Mouse (Mus musculus) spleen, postnatal 36 days (tissue): ENCODE measurements at regions not wholly inside any gene's neighbourhood (a gene's known extent, or its start where the extent isn't known, plus 50 kb on each side); places are given as distances from the start of the nearest gene placed in this dataset.

Source experiments
- DNase-seq, 2 experiments: peaks; one replicate each; pipeline ENCODE4 v3.0.0; 2022; ENCODE audit warnings: low spot score in 2 of 2, mixed read lengths in 1 of 2

DNA sequence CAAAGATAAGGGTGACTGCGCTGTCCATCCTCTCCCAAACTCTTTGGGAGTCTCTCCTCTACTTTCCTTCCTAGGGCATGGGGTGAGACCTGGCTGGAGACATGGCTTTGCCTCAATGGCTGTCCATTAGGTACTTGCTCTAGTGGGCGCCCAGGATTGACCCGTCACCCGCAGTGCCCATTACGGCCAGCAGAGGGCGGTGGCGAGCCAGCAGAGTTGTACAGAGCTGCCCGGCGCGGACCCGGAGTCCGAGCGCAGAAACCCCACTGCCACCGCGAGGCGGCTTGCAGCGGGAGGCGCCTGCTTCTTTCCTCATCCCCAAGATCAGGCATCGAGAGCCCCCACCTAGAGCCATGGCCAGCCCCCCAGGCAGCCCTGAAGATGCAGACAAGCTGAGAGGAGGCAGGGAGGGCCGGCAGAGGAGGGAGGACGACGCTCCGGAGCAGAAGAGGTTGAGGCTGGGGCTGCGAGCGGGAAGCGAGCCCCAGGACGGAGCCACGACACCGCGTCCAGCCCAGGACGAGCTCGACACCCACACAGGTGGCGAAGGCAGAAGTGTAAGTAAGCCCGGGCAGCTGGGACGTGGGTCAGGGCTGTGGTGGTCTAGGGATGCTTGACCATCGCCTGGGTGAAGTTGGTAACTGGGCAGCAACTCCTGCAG, 50.9 kb upstream of the Eef2kmt start:
- peak; percentile 63 to 64 for DNase-seq
